18 mouse cellular contexts compared by ENCODE assay signal in the genomic region with DNA sequence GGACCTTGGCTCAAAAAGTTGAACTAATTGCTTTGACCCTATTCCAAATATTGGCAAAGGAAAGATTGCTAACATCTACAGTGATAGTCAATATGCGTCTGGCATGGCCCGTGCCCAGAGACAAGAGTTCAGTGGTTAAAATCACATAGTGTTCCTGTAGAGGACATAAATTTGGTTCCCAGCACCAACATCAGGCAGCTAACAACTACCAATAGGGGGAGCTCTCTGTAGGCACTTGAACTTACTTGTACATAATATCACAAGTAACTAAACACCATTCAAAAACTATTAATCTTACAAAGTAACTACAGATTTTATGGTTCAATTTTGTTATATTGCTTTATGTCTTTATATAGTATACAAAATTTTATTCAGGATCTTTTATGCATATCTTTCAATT.
A peak's percentile ranks its signal among the peaks of the same experiment; 100 is the strongest.
DNase-seq lines count a peak whose midpoint lies in the region; TF ChIP-seq lines count a peak whose summit lies in the region.
"Had no signal": no experiment of that assay in that cellular context is flagged by ENCODE, and none has a peak within 500 bp of the region (broad histone marks: within the 10 kb centered on the region; RNA-seq: fewer than 3 reads in every experiment).

No protein-coding gene starts in this region.

- H3K4me3 ChIP-seq in layer of hippocampus, adult 2 months = no peak overlapping the region
- H3K4me3 ChIP-seq: embryonic facial prominence, embryonic 15.5 days; heart, embryonic 10.5 days; hindbrain, embryonic 12.5 days; liver, embryonic 12.5 days; stomach, embryonic 15.5 days had no signal

- TF ChIP-seq CTCF in layer of hippocampus, adult 2 months (conservative IDR thresholded peaks at IDR 0.05) = peak; percentile 41

- DNase-seq in adrenal gland, postnatal 10 days = peak; percentile 15
- no peak for DNase-seq in adrenal gland, postnatal 4 days (ENCODE audit: low spot score in 2 of 2)
- no peak for DNase-seq in layer of hippocampus, adult 2 months (ENCODE audit: low spot score in 2 of 2)
- no peak for DNase-seq in layer of hippocampus, adult 9-11 months
- DNase-seq in lung, postnatal 36 days = peak; percentile 10
- no peak for DNase-seq in lung, postnatal 4 days
- DNase-seq in spleen, postnatal 14 days (ENCODE audit: low spot score in 2 of 2) = no peak
- DNase-seq in layer of hippocampus, postnatal 14 days (ENCODE audit: low spot score in 2 of 2) = no peak
- DNase-seq: B cell, adult 2 months; cerebellum, adult 11-12 months; cerebellum, postnatal 14 days; left cerebral cortex, postnatal 4 days; right cerebral cortex, postnatal 14 days had no signal

- no peak overlapping the region for H3K27ac ChIP-seq in layer of hippocampus, adult 2 months
- H3K27ac ChIP-seq: embryonic facial prominence, embryonic 15.5 days; heart, embryonic 10.5 days; hindbrain, embryonic 12.5 days; liver, embryonic 12.5 days; stomach, embryonic 15.5 days had no signal

Comparison
In these comparisons a context has a peak if more than half of its experiments do, and no peak if none do; other contexts are left out.
1. DNase-seq: peak in adrenal gland, postnatal 10 days (single experiment) and lung, postnatal 36 days (single experiment); none in adrenal gland, postnatal 4 days (0 of 2), layer of hippocampus, adult 2 months (0 of 2), layer of hippocampus, adult 9-11 months (single experiment), lung, postnatal 4 days (0 of 2), spleen, postnatal 14 days (0 of 2) and layer of hippocampus, postnatal 14 days (0 of 2).